Mouse (Mus musculus): ENCODE measurements around the gene Mrgprd.

DNA sequence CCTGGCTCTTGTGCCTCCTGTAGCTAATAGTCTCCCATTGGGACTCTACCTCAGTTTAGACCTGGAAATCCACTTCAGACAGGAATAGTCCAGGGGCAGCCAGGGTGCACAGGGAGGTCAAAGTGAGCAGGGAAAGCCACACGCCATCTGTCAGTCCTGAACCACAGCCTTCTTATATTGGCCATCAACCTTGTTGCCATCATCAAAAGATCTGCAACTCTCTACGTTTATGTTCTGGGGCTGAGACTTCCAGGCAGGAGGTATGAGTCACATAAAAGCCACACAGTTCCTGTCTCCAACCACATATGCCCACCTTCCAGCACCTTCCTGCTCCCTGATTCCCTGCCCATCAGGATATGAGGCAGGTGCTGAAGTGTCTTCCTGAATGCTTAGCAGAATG, 23.3 kb downstream of the Mrgprd start:
- TF ChIP-seq CTCF (IDR thresholded peaks at IDR 0.05; ENCODE audit: control insufficient read depth, insufficient read depth, insufficient replicate concordance, low read depth, low read length) = no peak
- no peak for TF ChIP-seq POLR2A (IDR thresholded peaks at IDR 0.05; ENCODE audit: control insufficient read depth, low read depth, low read length)
